Mouse (Mus musculus) testis, adult 2 months (tissue): ENCODE data around the gene Klf4.

Experiments used
- CTCF ChIP-seq: fragments of 200-500 bp; IDR thresholded peaks from 2 replicates; pipeline ENCODE4 v1.5.1; 2012; ENCODE audit warnings: low read depth, mild to moderate bottlenecking, inconsistent platforms, low read length, moderate library complexity; ENCODE audit not compliant: control insufficient read depth, insufficient read depth, insufficient replicate concordance
- POLR2A ChIP-seq: fragments of 200-500 bp; IDR thresholded peaks from 2 replicates; pipeline ENCODE4 v1.6.1; 2012; ENCODE audit warnings: low read depth, mild to moderate bottlenecking, inconsistent platforms, low read length, moderate library complexity; ENCODE audit not compliant: control insufficient read depth

DNA sequence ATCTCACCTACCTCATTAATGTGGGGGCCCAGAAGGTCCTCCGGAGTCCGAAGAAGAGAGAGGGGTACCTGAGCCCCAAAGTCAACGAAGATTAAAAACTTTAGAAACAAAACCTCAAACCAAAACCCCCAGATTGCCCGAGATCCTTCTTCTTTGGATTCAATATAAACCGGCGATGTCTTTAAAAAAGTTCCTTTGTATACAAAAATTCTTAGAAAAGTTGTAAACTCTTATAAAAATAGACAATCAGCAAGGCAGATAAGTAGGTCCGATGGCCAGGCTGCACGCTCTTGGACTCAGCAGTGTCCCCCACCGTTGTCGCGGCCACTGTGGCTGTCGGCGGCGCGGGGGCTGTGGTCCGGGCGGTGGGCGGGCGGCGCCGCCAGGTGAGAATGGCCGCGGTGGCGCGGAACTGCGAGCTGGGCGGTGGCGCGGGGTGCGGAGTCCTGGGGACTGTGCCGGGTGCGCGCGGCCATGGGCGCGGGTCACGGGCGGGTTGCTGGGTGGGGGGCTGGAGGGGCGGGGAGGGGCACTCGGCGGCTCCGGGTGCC, 335 bp downstream of the Klf4 start:
- no peak for TF ChIP-seq POLR2A
- TF ChIP-seq CTCF: no peak
